Mouse (Mus musculus) heart, postnatal 36 days (tissue): ENCODE results near the gene Matn3. TPM values are rescaled to one million over a fixed set of nuclear protein-coding genes. Genes with fewer than 3 reads are reported as not detected.

Experiments
- DNase-seq, 2 experiments: peaks; one replicate each; pipeline ENCODE4 v3.0.0; 2021 to 2022
- intact Hi-C: fragments of 180-260 bp; cut with DNase I; formaldehyde crosslinking; loops from one replicate; pipeline ENCODE4 v1.15.1; 2025
- total RNA-seq, 2 experiments: library from RNA; stranded (reverse); gene quantifications; 2 replicates each; pipeline ENCODE4 v1.2.3; 2021

Matn3 gene
- not detected for total RNA-seq

- intact Hi-C loops: no loop called here
- DNase-seq: peak; percentile 72 to 80
These were observed at the start of gene Matn3 for GRCm38 (mm10) chr12:8947714-8948464. Gene Matn3, plus strand, starts transcription at chr12:8947929.

GRCm38 (mm10) chr12:8898879-8899785 is 48.6 kb upstream of the Matn3 start:
- DNase-seq: no peak
- intact Hi-C loops: no loop called here

- intact Hi-C loops: no loop called here
- no peak for DNase-seq
These were observed 47.5 kb upstream of the Matn3 start for GRCm38 (mm10) chr12:8900107-8900698.

- DNase-seq: no peak
- intact Hi-C loops: no loop called here
These were observed 46.6 kb upstream of the Matn3 start for GRCm38 (mm10) chr12:8900919-8901663.

- intact Hi-C loops: no loop called here
- DNase-seq: no peak
These were observed 45.8 kb upstream of the Matn3 start for GRCm38 (mm10) chr12:8901934-8902333.

GRCm38 (mm10) chr12:8902479-8902878 is 45.2 kb upstream of the Matn3 start:
- no peak for DNase-seq
- intact Hi-C loops: no loop called here

- intact Hi-C loops: no loop called here
- DNase-seq: peak; percentile 30 to 51
These were observed 34.7 kb upstream of the Matn3 start for GRCm38 (mm10) chr12:8912860-8913685.

GRCm38 (mm10) chr12:8913701-8914340 is 33.9 kb upstream of the Matn3 start:
- DNase-seq: no peak
- intact Hi-C loops: no loop called here

- intact Hi-C loops: no loop called here
- peak; percentile 46 to 48 for DNase-seq
These were observed 31.4 kb upstream of the Matn3 start for GRCm38 (mm10) chr12:8916378-8916777.

- no peak for DNase-seq
- intact Hi-C loops: no loop called here
These were observed 28.5 kb upstream of the Matn3 start for GRCm38 (mm10) chr12:8919231-8919630.

- intact Hi-C loops: no loop called here
- DNase-seq: no peak
These were observed 26.7 kb upstream of the Matn3 start for GRCm38 (mm10) chr12:8920996-8921393.

- DNase-seq: peak; percentile 97 to 99
- intact Hi-C loops: no loop called here
These were observed 26.0 kb upstream of the Matn3 start, which contains the start of gene Laptm4a for GRCm38 (mm10) chr12:8921394-8922368. Gene Laptm4a, plus strand, starts transcription at chr12:8921664.

GRCm38 (mm10) chr12:8922369-8923124 is 25.2 kb upstream of the Matn3 start:
- intact Hi-C loops: no loop called here
- DNase-seq: no peak

- DNase-seq: no peak
- intact Hi-C loops: no loop called here
These were observed 24.7 kb upstream of the Matn3 start for GRCm38 (mm10) chr12:8923125-8923410.

GRCm38 (mm10) chr12:8923603-8924002 is 24.1 kb upstream of the Matn3 start:
- intact Hi-C loops: no loop called here
- DNase-seq: no peak

- DNase-seq: no peak
- intact Hi-C loops: no loop called here
These were observed 20.1 kb upstream of the Matn3 start for GRCm38 (mm10) chr12:8927652-8928051.

- no peak for DNase-seq
- intact Hi-C loops: no loop called here
These were observed 19.0 kb upstream of the Matn3 start for GRCm38 (mm10) chr12:8928766-8929165.
